Mouse (Mus musculus) megakaryocyte progenitor cell, adult 5-6 weeks (primary cell): ENCODE results near the gene Stx6. TPM values are rescaled to one million over a fixed set of nuclear protein-coding genes. Genes with fewer than 3 reads are reported as not detected.

Experiments used
- ATAC-seq: replicated peaks from 2 replicates; pipeline ENCODE4 v1.8.0; 2016; ENCODE audit warnings: mild to moderate bottlenecking, moderate TSS enrichment, inconsistent platforms; ENCODE audit not compliant: poor library complexity
- total RNA-seq, 2 experiments: library from RNA; stranded (forward) in 1 of 2; stranded (reverse) in 1 of 2; fragments of 157-497, 149-512 nt in 1 of 2; fragments of 200-1000 nt in 1 of 2; gene quantifications; 2 replicates each; pipeline versions ENCODE4 v1.2.3 to v1.2.4; 2015 to 2017

Stx6 gene
- total RNA-seq, 2 experiments from 2014 or later, result 17.6 to 31.0 TPM

- no peak for ATAC-seq
Observed at GRCm38 (mm10) chr1:155232385-155232784, 73.9 kb downstream of the Stx6 start.

DNA sequence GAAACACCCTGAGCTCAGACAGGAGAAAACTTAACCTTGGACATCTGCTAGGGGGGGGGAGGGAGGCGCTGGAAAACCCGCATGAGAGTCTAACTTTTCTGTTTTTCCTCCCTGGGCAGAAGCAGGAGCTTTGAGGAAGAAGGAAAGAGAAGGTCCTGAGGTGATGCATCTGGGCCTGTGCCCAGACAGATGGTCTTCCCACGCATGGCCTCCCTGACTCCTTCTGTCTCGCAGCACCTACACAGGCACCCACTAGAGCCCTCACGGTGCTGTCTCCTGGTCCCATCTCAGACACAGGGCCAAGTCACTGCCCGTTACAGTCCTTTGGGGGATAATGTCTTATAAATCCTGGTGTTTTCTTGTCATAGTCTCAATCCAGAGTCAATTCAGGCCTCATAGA is 74.3 kb downstream of the Stx6 start:
- ATAC-seq, result no peak

- ATAC-seq, result peak; percentile 15; the same call in 1 of the 2 replicates
Observed at GRCm38 (mm10) chr1:155233378-155233777, 74.9 kb downstream of the Stx6 start.

DNA sequence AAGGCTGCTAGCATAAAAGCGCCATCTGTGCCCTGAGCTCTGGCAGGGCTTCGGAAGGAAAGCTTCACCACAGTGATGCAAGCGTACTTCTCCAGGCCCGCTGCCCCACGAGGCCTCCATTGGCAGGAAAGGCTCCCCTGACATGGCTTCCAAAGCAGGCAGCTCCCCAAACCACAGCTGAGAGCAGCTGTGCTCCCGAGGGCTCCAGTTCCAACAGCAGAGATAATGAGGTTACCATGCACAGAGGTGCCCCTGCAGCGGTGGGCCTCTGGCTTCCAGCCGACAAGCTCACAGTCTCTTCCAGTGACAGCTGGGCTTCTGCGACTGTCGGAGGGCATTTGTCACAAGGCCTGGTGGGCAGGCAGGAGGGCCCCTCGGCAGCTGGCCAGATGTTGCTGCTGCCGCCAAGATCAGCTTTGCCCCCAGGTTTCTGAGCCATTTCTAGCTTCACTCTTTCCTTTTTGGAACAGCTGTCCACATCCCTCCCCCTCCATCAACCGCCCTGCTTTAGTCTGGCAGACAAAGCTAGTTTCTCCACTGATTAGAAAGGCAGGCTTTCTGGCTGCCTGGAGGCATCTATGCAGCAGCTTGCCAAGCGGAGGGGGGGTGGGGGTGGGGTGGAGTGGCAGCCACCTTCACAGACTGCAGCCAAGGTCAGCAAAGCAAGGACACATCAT is 75.6 kb downstream of the Stx6 start:
- peak; percentile 81 for ATAC-seq

DNA sequence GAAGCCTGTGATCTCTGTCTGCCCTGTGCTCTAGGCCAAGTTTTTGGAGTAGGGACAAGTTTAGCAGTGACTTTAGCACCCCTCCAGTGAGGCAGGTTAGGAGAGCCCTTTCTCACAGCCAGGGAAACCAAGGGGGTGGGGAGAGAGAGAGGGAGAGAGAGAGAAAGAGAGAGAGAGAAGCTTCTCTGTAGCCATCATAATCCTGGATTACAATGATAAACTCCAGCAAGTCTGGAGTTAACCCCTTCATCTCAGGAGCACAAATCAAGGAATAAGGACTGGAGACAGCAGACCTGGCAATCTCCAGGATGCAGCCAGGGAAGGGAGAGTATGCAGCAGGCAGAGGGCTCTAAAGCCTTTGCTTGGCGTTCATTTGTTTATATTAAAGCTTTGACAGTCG is 77.1 kb downstream of the Stx6 start:
- no peak for ATAC-seq

DNA sequence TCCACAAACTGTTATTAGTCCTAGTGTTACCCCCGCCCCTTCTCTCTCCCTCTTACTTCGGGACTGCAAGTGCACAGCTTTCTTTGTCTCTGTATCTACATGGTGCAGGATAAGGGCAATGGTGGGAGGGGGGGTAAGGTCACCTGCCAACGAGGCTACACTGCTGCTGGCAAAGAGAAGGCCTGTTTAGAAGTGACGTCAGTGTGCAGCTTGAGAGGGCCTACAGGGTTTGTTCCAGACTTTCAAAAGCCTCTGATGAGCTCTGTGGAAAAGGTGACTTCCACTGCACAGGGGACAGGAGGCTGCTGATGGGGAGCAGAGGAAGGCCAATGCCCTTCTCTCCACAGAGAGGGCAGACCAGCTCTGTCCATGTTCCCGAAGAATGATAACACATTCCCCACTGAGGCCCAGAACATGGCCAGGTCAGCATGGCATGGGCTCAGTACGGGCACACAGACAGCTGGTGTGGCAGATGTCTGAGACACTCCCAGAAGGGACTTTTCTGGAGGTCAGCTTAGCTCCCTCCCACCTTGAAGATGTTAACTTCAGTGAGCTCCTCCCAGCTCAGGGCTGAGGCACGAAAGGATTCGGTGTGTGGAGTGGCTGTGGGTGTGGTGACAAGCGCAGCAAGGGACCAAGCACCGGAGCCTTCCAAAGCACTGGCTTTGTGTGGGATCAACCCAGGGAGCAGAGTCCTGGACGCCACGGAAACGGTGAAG is 78.0 kb downstream of the Stx6 start:
- no peak for ATAC-seq

- ATAC-seq, result no peak
Observed at GRCm38 (mm10) chr1:155237390-155237789, 78.9 kb downstream of the Stx6 start.

- no peak for ATAC-seq
Observed at GRCm38 (mm10) chr1:155238126-155238525, 79.6 kb downstream of the Stx6 start.

DNA sequence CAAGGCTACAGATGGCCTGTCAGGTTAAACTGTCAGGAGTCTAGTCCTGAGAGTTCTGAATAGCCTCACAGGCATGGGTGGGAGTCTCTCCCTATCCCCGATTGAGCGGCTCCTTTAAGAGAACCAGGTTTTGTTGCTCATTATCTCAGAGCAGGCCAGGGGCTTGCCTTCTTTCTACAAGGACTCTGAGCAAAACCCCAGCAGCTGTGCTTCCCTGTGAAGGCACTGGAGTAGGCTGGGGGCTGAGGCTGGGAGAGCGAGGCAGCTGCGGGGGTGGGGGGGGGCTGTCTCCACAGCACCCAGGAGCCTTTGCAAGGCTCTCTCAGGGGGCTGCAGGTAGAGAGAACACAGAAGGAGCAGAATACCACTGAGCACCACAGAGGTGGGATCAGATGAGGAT is 80.7 kb downstream of the Stx6 start:
- no peak for ATAC-seq

DNA sequence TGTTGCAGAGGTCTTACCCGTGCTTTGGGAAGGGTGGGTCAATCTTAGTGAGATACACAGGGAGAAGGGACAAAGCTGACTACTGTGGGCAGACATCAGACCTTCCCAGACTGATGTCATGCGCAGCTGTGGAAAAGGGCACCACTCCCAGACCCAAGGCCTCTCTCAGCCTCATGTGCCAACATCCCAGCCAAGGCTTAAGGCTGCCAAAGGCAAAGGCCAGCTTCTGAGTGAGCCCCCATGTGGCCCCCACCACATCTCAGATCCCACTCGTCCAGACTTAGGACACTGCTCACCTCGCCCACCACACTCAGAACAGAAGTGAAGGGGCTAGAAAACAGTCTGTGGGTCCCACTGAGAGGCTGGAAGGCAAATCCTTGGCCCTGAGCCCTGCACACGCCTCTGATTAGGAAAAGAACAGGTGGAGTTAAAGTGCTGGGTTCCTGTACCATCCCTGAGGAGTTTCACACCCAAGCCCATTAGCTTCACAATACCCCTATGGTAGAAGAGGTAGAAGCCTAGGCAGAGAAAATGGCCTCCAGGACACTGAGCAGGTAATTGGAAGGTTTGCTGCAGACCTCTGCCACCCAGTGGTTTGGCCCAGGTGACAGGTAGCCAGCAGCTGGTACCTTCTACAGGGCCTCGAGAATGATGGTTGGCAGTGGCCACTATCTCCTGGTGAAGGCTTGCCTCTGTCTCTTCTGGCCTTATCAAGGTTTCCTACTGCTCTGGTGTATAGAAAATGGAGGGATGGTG is 81.6 kb downstream of the Stx6 start:
- ATAC-seq, result no peak

DNA sequence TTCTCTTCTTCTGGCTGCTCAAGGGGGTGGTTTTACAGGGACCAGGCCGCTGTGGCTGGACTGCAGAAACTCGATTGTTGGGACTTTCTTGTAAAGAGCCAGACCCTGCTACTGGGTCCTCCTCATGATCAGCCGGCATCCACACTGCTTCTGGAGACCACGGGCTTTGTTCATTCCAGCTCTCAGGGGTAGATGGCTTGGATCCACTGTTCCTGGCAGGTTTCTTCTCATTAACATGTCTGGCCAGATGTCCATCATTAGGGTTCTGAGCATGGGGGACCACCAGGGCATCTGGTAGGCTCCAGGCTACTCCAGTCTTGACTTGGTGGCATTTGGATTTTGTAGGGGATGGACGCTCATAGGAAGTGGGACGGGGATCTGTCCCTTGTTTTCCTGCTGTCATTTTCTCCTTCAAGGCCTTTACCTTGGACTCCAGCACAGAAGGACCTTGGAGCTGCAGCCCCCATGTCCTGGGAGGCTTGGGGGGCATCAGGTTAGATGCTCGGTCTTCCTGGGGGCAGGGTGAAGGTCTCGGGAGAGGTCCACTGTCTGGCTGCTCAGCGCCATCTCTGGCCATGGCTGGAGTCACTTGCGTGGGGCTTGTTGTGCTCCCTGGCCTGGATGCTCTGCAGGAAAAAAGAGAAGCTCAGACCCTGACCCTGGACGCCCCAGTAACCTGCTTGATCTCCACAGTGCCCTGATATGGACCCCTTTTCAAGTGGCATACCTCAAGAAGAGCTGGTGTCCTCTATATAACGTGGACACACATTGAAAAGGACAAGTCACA is 83.4 kb downstream of the Stx6 start:
- no peak for ATAC-seq

DNA sequence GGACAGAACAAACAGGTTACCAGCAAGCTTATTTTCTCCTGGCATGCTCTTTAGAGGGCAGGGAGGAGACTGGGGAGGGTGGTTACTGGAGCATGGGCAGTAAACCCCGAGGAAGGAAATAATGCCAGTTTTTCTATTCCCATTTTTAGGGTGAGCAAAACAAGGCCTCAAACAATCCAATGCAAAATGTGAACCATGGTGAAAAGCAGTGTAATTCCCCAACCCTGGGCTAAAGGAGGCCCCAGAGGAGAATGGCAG is 83.9 kb downstream of the Stx6 start:
- no peak for ATAC-seq

- ATAC-seq, result peak; percentile 49
Observed at GRCm38 (mm10) chr1:155243797-155244770, 85.6 kb downstream of the Stx6 start, which contains the start of gene BC034090. Gene BC034090 (minus strand): TSS chr1:155244444.

GRCm38 (mm10) chr1:155244771-155245211 is 86.3 kb downstream of the Stx6 start:
- ATAC-seq, result no peak; the same call in 1 of the 2 replicates

DNA sequence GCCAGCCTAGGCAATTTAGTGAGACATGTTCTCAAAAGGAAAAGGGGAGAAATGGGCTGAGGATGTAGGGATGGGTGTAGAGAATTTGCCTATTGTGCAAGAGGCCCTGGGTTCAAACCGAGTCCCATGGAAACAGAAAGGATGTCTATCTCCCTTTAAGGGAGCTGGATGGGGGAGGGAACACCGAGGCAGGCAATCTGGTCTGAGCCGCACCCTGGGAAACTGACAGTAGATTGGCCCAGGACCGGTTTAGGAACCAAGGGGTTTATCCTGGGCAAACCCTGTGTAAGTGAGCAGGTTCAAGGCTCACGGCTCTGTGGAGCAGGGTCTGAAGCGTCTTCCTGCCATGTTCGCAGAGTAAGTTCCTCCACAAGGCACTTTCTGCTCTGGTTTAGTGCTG is 87.0 kb downstream of the Stx6 start:
- ATAC-seq, result no peak

- no peak for ATAC-seq
Observed at GRCm38 (mm10) chr1:155247441-155247840, 88.9 kb downstream of the Stx6 start.

- ATAC-seq, result no peak
Observed at GRCm38 (mm10) chr1:155248041-155248440, 89.5 kb downstream of the Stx6 start.

- no peak for ATAC-seq
Observed at GRCm38 (mm10) chr1:155249896-155250295, 91.4 kb downstream of the Stx6 start.

- no peak for ATAC-seq
Observed at GRCm38 (mm10) chr1:155250531-155251135, 92.1 kb downstream of the Stx6 start.

- ATAC-seq, result no peak
Observed at GRCm38 (mm10) chr1:155251596-155251995, 93.1 kb downstream of the Stx6 start.
